Mouse (Mus musculus) naive thymus-derived CD4-positive, alpha-beta T cell, adult 2 months (primary cell): Measurements from ENCODE around the gene Tex45.
A peak's percentile ranks its signal among the peaks of the same experiment; 100 is the strongest.

ENCODE experiments used
- DNase-seq: peaks from one replicate; pipeline ENCODE4 v3.0.0-alpha.2; 2011; ENCODE audit warnings: low read depth

Tex45 gene

GRCm38 (mm10) chr8:3536053-3536841 lies 65.6 kb downstream of the Tex45 start:
- DNase-seq, result peak; percentile 38
